Mouse (Mus musculus): Measurements from ENCODE around the gene Cldn1.

Cldn1 gene

DNA sequence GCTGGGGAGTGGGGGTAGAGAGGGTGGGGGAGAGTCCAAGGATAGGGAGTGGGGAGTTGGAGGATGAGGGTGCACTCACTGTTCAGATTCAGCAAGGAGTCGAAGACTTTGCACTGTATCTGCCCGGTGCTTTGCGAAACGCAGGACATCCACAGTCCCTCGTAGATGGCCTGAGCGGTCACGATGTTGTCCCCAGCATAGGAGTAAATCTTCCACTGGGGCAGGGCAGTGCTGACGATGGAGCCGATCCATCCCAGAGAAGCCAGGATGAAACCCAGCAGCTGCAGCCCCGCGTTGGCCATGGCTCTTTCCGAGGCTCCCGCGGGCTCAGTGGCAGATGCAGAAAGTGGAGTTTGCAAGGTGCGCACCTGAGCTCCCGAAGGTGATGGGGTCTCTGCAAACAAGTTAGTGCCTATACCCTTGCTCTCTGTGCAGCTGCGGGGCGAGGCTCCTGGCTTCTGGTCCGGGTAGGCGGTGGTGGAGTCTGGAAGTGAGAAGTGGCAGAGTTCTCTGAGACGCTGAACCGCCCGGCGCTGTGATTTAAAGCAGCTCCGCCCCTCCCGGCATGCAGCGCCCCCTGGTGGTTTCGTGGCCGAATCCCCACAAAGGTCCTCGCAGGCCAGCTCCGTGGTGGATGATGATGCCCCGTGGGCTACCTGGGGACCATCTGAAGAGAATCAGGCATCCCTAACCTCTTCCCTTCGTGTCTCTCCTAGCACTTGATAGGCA lies at the start of gene Cldn1:
Gene Cldn1 (minus strand): TSS at position 517 of the 729 bp plus-strand sequence.
- peak; percentile 22 for DNase-seq (ENCODE audit: low read depth, low spot score)

DNA sequence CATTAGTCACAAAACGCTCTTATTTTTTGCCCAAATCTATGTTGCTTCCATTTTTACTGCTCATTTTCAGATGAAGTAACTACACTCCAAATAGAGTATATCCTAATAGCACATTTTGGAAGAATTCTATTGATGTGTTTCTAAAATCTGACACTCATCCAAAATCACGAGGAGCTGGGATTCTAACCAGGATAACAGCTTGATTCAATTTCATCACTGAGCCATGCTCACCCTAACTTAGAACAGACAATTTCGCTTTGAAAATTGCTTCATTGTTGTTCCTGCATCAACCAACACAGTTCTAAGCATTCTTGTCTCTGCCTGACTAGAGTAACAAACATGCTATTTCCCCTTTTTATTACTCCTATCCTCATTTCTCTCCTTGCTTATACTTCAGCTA lies 47.0 kb upstream of the Cldn1 start:
- DNase-seq (ENCODE audit: low read depth, low spot score) = no peak

DNA sequence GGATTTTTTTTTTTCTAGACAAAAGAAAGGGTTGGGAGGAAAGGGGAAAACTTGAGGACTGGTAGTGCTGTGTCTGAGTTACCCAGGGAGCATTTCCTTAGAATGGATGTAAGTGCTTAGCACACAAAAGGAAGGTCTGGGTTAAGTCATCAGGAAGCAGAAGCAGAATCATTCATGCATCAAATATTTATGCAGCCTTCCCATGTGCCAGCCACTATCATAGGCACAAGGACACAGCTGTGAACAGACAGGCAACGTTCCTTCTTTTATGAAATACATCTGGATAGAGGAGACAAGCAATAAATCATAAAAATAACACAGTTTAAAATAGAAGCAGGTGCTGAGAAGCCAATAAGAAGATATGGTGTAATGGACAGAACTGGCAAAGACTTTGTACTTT lies 32.4 kb upstream of the Cldn1 start:
- DNase-seq (ENCODE audit: low read depth, low spot score) = peak; percentile 32

DNA sequence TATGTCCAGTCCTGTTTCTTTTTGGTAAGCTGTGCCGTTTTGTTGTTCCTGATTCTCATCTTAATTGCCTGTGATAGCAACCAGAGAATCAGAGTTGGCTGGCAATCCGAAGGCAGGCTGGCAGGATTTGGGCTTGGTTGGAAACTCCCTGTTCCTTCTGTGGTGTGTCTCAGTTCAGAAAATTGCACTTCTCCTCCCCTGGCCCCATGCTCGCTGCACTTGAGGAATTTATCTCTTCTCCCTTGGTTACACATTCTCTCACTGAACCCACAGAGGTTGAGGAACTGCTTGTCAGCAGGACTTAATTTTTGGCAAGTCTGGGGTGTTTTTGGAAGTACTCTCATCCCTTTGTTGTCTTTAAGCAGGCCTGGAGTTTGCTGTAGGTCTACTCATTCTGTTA lies 29.3 kb upstream of the Cldn1 start:
- DNase-seq (ENCODE audit: low read depth, low spot score) = peak; percentile 88

DNA sequence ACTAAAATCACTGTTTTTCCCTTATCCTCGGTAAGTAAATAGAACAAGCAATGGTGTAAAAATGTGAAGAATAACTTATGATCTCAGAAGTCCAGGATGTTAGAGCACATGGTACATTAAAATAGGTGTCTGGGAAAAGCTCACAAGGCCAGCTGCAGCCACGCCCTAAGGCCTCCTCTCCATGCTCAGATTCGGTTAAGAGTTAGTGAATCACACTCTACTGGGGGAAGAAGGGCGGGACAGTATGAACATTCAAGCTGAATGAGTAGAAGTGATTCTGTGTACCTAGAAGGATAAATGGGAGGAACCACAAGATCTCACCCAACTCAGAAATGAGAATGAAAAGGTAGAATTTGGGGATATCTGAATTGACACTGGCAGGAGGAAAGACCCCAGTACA lies 28.9 kb upstream of the Cldn1 start:
- peak; percentile 87 for DNase-seq (ENCODE audit: low read depth, low spot score)

DNA sequence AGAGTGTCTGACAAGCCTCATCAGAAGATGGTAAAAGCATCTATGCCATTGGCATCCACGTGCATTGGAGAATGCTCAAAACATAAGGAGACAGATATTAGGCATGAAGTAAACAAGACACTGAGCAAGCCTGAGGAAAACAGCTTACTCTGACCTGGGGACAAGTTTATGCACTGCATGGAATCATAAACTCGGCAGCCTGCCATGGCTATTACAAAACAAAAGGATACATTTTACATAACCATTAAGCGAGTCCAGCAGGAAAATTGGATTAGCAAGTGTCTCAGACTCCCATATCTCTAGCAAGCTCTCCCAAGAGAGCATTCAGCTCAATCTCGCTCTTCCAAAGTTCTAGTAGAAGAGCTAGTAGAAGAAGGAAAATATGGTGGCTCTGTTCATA lies 19.3 kb upstream of the Cldn1 start:
- DNase-seq (ENCODE audit: low read depth, low spot score) = peak; percentile 20

DNA sequence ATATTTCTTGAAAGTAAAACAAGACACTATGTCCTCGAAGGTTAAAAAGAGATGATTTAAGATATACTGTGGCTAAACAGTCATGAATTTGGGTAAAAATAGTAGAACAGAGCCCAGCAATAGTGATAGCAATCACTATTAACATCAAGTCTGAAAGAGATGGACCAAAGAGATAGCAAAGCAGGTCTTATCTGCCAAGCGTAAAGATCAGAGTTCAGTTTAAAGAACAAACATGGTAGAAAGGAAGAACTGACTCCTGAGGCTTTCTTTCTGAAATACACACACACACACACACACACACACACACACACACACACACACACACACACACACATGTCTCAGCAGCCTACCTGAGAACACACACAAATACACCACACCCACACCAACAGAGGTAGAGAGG lies 14.5 kb upstream of the Cldn1 start:
- DNase-seq (ENCODE audit: low read depth, low spot score) = no peak

DNA sequence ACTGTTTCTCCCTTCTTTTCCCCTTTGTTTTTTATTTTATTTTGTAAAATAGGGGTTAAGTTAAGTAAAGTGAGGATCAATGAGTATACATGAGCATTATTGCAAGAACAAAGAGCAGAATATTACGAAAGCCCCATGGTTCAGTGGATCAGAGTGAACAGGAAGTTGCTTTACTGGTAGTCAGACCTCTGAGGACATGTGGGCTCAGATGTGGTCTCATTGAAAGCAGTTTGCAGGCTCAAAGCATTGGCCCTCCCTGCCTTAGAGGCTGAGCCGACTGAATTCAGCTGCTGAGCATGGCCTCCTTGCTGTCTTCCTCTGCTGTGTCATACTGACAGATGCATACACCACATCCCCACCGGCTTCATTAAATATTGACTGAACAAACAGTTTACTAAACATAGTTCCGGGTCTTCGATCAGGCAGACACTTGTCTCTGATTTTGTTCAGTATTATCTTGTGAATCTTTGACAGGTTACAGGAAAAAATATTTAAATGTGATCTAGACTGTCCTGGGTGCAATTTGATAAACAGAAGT lies 12.5 kb upstream of the Cldn1 start:
- no peak for DNase-seq (ENCODE audit: low read depth, low spot score)

DNA sequence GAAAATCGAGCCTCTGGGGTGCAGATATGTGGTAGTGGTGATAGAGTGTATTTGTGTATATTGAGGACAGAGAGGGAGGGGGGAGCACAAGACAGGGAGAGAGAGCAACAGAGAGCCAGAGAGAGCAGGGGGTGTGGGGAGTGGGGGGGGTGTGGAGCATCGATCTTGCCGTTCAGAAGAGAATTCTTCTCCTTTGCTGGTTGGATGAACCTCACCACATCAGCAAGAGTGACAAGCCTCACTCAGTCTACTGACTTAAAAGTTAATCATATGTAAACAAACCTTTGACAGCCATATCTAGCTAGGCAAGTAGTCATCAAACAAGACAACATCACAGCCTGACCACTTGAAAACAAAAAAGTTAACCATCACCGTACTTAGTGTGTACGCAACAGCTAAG lies 5.5 kb upstream of the Cldn1 start:
- no peak for DNase-seq (ENCODE audit: low read depth, low spot score)

DNA sequence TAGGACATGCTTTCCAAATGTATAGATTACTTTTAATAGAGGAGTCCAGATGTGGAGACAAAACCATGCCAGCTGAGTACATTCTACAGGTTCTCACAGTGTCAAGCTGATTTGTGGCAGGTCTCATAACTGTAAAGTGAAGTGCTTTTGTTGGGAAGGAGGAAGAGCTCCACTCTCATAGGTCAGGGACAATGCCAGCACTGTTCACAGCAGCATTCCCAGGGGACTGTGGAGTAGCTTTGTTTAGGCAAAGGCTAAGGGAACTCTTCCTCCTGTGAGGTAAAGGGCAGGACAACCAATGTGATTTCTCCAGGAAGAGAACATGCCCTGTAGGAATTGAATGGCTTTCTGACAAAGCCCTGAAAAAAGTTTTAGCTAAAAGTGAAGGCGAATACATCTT lies 1.5 kb downstream of the Cldn1 start:
- no peak for DNase-seq (ENCODE audit: low read depth, low spot score)

DNA sequence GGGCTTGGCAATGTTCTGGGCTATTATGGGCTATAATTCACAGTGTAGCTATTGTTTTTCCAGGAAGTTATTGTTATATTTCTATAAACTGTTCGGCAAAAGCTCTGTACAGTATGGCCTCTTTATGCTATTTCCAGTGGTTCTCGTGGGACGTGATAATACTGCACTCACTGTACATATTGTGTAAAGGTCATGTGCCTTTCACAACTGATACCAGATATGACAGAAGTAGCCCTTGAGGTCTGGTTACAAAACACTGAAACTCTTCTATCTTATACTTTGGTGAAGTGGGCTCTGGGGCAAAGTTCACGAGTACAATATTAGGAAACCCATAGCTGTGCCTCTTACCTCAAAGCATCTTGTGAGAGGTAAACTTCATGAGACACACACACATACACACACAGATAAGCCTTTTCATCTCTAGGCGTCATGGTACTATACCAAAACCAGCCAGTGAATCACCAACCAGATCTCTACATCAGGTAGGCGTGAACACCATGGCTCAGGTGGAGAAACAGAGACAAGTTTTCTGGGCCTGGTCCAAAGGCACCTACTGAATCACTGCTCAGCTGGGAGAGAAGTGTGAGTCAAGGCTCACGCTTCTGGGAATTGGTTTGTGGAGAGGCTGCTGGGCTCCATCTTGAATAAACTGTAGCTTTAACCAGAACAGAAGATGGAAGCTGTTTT lies 2.5 kb downstream of the Cldn1 start:
- DNase-seq (ENCODE audit: low read depth, low spot score) = no peak

DNA sequence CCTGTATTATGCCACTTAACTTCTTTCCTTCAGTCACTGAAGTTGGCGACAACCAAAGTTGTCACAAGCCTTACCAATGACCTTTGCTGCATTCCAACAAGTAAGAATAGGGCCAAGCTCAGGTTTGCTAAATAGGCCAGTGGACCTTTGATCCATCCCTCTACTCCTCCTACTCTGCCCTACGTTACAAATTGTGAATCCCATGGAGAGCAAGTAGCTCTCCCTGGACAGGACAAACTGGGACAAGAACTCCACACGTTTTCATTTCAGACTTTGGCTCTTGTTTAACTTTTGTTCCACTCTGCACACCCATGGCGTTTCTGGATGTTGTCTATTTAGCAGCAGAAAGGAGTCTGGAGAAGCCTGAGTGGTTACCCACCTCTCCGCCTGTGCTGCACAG lies 3.5 kb downstream of the Cldn1 start:
- no peak for DNase-seq (ENCODE audit: low read depth, low spot score)

DNA sequence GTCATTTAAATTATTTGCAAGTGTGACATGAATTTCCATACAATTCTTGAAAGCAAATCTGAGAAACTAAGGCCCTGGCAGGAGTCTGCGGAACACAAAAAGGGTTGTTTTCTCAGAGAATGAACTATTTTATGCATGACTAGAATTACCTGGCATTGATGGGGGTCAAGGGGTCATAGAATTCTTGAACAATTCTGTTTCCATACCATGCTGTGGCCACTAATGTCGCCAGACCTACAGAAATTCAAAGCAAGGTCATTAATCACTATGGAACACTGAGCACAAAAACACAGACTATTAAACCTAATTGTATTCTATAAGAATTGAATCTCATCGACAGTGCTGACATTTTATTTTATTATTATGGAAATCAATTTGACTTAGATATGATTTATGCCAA lies 10.9 kb downstream of the Cldn1 start:
- no peak for DNase-seq (ENCODE audit: low read depth, low spot score)

DNA sequence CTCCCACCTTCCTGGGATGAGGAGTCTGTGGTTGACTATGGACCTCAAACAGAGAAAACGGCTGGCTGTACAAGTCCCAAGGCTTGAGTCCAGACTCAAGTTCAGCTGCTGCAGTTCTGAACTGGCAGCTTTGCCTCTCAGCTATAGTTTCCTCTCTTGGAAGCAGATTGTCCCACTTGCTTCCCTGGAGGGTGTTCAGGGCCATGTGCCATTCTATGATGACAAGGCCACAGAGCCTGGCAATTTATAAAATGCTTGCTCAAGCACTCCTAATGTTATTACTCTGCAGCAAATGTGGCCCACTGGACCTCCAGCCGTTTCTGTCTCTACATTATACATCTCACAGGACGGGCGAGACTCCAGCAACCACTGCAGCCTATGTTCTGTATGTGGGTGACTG lies 12.0 kb downstream of the Cldn1 start:
- no peak for DNase-seq (ENCODE audit: low read depth, low spot score)

DNA sequence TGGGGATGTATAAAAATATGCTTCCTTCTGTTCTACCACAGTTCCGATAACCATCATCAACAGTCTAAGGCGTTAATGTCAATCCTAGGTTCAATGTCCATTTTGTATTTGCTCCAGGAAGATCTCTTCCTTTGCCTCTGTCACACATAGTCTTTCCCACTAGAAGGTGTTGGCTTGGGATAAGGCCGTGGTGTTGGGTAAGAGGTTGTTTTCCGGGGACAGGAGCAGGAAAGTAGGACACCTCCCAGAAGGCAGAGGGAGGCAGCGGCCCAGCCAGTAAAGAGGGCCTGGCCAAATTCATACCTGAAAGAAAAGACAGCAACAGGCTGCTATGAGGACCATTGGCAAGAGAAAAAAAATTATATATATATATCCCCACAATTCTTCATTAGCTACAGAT lies 12.7 kb downstream of the Cldn1 start:
- no peak for DNase-seq (ENCODE audit: low read depth, low spot score)

DNA sequence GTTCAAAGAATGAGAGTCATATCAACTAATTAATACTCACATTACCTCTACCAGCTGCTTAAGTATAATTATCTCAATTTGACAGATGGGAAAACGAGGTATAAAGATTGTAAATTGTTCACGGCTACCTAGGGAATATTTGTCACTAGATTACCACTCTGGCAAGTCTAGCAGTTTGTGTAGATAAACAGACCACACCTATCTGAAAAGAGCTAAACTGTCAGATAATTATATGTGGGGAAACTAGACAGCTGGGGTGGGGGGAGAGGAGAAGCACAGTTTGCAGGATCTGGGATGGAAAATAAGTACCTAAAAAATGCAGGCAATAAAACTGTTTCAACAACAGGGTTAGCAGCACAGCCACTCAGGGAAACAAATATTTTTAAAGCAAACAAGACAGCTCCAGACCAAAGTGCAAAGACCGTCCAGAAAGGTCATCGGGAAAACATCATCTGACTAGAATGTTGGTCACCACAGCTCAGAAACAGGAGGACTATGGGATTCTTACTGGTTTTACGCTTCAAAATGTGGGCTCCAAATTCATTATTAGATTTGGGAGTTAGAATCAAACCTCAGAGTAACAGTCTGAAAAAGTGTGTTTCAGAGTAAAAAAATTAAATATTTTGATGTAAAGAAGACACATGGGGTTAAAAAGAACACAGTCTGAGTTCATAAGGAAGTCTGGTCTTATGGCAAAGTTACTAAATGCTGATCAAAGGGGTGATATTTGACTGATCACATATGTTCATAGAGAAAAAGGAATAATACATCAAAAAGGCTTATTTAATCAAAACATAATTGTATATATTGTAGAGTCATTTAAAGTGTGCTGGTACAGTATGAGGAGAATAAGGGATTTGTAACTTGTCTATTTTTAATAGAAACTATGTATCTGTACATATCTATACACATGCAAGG lies 13.5 kb downstream of the Cldn1 start:
- no peak for DNase-seq (ENCODE audit: low read depth, low spot score)

DNA sequence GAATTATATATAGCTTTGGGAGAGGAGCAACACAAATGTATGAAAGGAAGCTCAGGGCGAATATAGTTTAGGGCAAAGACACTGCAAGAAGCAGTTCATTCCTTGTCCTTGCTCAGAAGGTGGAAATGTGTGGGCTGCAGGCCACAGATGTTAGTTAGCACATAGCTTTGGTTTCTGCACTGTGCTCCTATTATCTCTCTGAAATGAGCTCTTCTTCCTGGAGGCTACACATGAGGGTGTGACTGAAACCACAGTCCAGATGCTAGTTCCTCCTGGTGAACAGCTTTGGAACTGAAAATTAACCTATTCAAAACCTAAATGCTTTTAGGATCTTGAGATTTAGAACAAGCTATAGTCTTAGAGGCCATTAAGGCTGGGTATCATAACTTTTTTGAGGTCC lies 16.1 kb downstream of the Cldn1 start:
- DNase-seq (ENCODE audit: low read depth, low spot score) = no peak

DNA sequence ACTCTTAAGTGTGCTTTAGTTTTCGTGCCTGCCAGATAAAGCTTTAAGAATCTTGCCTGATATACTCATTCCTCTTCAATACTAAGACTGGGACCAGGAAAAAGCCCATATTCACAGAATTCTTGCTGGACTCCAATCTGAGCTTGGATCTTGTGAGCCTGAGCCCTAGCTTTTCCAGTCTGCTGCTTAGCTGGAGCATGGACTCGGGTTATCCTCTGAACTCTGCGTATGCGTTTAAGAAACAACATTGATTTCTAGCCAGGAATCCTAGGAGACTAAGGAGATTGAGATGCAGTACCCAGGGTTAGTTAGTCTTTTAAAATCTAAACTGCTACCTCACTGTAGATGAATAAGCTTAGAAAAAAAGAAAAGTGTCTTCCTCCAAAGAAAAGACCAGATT lies 20.9 kb downstream of the Cldn1 start:
- no peak for DNase-seq (ENCODE audit: low read depth, low spot score)

DNA sequence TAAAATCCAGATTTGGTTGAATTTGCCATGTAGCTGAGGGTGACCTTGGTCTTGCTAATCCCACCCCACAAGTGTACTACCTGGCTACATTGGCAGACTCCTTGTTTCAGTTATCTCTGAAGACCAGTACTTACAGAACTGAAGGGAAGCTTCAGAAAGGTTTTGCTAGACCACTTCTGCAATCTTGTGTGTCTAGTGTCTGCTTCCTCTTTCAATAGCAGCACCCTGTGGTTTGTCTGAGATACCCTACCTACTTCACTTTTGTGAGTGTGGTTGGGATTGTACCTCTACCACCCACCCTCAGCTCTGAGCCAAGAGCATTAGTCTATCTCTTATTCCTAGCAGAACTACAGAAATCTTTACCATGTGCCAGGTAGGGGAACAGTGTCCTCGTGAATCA lies 22.8 kb downstream of the Cldn1 start:
- DNase-seq (ENCODE audit: low read depth, low spot score) = no peak

DNA sequence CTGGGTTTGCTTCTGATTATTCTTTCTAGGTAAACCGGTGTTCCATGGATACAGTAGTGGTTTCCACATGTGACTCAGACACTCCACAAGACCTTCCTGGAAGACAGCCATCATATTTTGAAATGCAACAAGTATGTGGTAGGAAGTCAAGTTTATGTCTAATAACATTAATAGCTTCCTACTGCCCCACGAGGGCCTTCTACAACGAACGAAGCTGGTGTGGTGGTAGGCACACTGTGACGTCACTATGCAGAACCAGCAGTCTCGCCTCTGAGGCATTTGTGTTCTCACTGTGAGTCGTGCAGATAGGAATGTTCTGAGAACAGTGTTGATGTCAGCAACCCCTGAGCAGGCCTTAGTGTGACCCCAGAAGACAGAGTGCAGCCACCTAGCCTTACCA lies 55.4 kb downstream of the Cldn1 start:
- peak; percentile 91 for DNase-seq (ENCODE audit: low read depth, low spot score)

DNA sequence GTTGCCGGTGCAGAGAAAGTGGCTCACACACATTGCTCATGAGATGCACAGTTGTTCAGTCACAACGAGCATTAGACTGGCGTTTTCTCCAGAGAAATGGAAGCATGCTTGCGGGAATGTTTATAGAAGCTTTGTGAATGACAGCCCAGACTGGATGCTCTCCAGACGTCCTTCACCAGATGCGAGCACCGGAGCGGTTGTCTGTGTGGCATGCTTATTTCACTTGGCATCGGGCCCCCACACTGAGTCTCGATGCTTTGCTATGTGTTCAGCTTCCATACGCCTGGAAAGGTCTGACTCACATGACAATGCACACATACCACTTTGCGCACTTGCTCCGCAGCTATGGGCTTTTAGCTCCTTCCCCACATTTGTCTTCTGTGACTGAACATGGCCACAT lies 56.8 kb downstream of the Cldn1 start:
- DNase-seq (ENCODE audit: low read depth, low spot score) = peak; percentile 57

DNA sequence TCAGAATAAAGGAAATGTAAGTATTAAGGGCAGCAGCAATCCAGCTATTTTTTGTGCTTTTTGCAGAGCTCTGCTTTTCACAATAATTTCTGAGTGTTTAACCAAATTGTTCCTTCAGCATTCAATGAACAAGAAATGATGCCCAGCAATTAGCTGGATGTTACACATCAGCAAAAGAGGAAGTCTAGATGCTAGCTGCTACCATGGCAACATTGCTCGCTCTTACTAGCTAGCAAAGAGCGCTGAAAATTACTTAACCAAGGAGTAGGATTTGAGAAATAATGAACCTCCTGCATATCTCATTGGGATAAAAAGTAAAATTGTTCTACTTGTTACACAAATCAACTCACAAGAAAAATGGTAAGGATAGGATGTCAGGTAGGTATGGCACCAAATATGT lies 62.2 kb downstream of the Cldn1 start:
- no peak for DNase-seq (ENCODE audit: low read depth, low spot score)

All from 3T3-L1 (cell line).